Mouse (Mus musculus) heart, postnatal 25 days (tissue): ENCODE measurements around the gene Myh7. TPM values are rescaled to one million over a fixed set of nuclear protein-coding genes. Genes with fewer than 3 reads are reported as not detected.
A peak's percentile ranks its signal among the peaks of the same experiment; 100 is the strongest.
"Not testable (repeated sequence)": the region's sequence is repeated elsewhere in the genome, so short reads cannot be mapped to it uniquely, and the experiment has no call there.

ENCODE experiments used
- DNase-seq: peaks from one replicate; pipeline ENCODE4 v3.0.0; 2022; ENCODE audit warnings: low spot score
- intact Hi-C: fragments of 180-260 bp; cut with DNase I; formaldehyde crosslinking; loops from one replicate; pipeline ENCODE4 v1.15.1; 2025
- total RNA-seq, 2 experiments: library from RNA; stranded (reverse); gene quantifications; 2 replicates each; pipeline ENCODE4 v1.2.3; 2021

The Myh7 gene
- total RNA-seq = 1,000 to 10,000 TPM; 2,164 to 2,361 TPM

DNA sequence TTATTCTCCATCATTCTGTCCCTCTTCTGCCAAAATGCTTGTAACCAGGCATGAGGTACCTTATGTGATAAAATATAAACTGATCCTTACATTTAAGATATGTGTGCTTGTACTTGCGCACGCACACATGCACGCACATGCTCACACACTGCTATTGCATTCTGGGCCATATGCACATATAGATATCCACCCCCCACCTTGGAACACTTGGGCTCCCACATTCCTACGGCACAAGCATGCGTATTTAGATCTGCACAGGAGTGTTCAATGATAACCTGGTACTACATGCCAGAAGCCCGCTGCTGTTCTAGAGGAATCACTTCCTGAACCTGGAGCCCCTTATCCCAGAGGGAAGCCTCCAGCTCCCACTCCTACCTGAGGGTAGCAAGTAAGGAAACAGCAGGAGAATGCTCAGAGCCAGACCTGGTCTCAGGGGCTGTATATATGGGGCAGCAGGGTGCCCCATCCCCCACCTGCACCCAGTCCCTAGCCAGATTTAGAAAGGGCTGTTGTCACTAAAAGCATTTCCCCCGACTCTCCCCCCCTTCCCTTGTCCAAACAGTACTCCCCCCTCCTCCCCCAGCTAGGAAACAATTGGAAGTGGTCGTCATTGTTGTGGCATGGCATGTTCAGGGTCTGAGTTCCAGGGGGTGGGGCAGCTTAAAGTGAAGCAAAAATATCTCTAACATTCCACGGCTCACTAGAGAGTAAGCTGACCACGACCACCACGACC, at the start of gene Myh7:
Myh7 (minus strand) TSS at position 491 of the 733 bp plus-strand sequence.
- DNase-seq = no peak
- intact Hi-C loops = no loop called here

GRCm38 (mm10) chr14:55043694-55044093, 49.3 kb upstream of the Myh7 start:
- DNase-seq, intact Hi-C loops: not testable (repeated sequence)

- intact Hi-C loops = no loop called here
Observed at GRCm38 (mm10) chr14:55032695-55033225, 38.3 kb upstream of the Myh7 start.

GRCm38 (mm10) chr14:55029034-55029698, 34.7 kb upstream of the Myh7 start:
- intact Hi-C loops = no loop called here
- no peak for DNase-seq

More at GRCm38 (mm10) chr14:55032695-55033225, 38.3 kb upstream of the Myh7 start:
- no peak for DNase-seq

- intact Hi-C loops = no loop called here
- no peak for DNase-seq
Observed at GRCm38 (mm10) chr14:55028333-55028835, 34.0 kb upstream of the Myh7 start.

- no peak for DNase-seq
- intact Hi-C loops = no loop called here
Observed at GRCm38 (mm10) chr14:55027653-55028052, 33.2 kb upstream of the Myh7 start.

GRCm38 (mm10) chr14:55027251-55027650, 32.8 kb upstream of the Myh7 start:
- intact Hi-C loops = no loop called here
- DNase-seq = no peak

- DNase-seq = no peak
- intact Hi-C loops = no loop called here
Observed at GRCm38 (mm10) chr14:55025527-55025926, 31.1 kb upstream of the Myh7 start.

- intact Hi-C loops = loop anchor here (1.0 kb wide), 2 partner anchors 55 to 73 kb away; no protein-coding TSS in a partner anchor
- DNase-seq = no peak
Observed at GRCm38 (mm10) chr14:55024236-55024635, 29.8 kb upstream of the Myh7 start.

DNA sequence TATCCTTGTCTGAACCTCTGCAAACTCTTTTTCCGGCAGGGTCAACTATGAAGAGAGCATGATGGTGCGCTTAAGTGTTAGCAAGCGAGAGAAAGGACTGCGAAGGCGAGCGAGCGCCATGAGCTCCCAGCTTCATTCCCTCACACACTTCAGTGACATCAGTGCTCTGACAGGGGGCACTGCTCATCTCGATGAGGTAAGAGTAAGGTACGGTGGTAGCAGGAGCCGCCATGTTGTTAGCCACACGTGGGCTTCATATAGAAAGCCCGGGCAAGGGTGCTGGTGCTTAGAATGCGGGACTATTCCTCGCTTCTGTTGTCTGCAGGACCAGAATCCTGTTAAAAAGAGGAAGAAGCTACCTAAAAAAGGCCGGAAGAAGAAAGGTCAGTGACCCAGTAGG, 28.6 kb upstream of the Myh7 start:
- intact Hi-C loops = no loop called here
- DNase-seq = no peak

DNA sequence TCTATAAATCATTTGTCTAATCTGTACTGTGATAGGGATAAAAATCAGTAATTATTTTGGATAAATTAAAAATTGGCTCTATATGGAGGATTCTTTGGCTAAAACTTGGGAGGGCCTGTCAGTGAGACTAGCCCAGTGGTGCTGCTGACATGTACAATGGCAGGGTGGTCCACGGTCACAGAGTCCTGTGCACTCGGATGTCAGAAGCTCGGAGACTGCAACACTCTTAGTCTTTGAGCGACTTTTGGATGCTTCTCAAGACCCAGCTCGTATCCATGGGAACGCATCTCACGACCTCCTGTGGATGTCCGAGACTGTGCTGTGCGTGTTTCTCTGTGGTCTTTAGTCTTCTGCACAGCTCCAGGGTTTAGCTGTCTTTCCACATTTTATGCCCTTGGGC, 26.0 kb upstream of the Myh7 start:
- no peak for DNase-seq
- intact Hi-C loops = no loop called here

- no peak for DNase-seq
- intact Hi-C loops = no loop called here
Observed at GRCm38 (mm10) chr14:55016876-55017275, 22.4 kb upstream of the Myh7 start.

- DNase-seq = no peak
- intact Hi-C loops = loop anchor here (2.0 kb wide), 2 partner anchors 75 to 115 kb away; no protein-coding TSS in a partner anchor
Observed at GRCm38 (mm10) chr14:55015767-55016111, 21.3 kb upstream of the Myh7 start.

DNA sequence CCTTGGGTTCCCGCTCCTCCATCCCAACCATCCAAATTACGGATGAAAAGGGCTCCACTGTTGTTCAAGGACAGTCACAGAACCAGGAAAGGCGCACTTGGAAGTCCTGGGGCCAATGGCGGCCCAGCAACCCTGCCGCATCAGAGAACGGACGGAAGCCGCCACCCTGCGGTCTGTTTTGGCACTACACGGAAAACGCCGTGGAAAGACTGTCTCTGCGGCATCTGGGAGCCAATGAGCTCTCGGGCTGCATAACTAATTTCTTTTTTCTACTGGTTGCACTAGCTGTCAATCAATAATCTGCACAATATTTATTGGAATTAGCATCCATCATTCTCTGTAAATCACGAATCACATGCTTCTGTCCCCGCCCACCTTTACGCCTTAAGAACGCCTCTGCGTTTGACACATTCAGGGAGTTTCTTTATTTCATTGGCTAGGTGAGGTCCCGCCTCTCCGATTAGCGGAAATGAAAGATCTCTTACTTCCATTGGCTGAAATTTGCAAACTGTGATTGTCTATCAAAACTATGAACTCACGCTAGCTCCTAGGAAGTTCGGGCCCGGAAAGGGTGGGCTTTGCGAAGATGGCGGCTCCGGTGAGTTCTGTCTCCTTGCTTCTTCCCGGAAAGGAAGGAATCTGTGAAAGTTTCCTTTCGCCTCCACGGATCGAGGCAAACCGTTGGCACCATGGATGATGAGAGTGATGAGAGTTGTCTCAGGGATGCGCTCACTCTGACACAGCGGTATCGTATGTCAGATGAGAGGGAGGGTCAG, 20.8 kb upstream of the Myh7 start, which contains the start of gene Ngdn:
Ngdn (plus strand) TSS at position 464 of the 776 bp plus-strand sequence.
- peak; percentile 97 for DNase-seq
- intact Hi-C loops = loop anchor here (2.0 to 5.0 kb wide), 3 partner anchors 74 to 168 kb away; no protein-coding TSS in a partner anchor

DNA sequence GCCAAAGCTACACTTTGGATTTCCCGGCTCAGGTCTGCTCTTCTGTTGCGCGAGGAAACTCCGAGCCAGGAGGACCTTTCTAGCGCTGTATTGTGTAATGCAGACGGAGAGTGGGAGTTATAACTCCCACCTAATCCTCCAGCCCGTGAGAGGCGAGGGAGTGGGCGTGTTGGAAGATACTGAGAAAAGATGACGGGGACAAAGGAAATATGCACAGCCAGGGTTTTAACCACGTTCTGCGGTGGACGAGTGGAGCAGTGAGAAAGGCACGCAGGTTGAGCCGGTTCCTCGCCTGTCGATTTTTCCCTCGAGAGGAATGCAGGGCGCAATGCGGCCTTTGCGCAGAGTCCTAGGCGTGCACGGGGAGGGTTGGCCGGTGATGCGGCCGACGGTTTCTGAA, 20.2 kb upstream of the Myh7 start:
- intact Hi-C loops = loop anchor here (2.0 to 5.0 kb wide), 3 partner anchors 74 to 167 kb away; no protein-coding TSS in a partner anchor
- DNase-seq = no peak

GRCm38 (mm10) chr14:55011116-55011515, 16.7 kb upstream of the Myh7 start:
- DNase-seq = no peak
- intact Hi-C loops = loop anchor here (5.0 kb wide), 1 partner anchor 164 kb away; no protein-coding TSS in a partner anchor

- intact Hi-C loops = no loop called here
- DNase-seq = no peak
Observed at GRCm38 (mm10) chr14:55008417-55008816, 14.0 kb upstream of the Myh7 start.

GRCm38 (mm10) chr14:55007120-55007908, 12.9 kb upstream of the Myh7 start:
- intact Hi-C loops = no loop called here
- no peak for DNase-seq

DNA sequence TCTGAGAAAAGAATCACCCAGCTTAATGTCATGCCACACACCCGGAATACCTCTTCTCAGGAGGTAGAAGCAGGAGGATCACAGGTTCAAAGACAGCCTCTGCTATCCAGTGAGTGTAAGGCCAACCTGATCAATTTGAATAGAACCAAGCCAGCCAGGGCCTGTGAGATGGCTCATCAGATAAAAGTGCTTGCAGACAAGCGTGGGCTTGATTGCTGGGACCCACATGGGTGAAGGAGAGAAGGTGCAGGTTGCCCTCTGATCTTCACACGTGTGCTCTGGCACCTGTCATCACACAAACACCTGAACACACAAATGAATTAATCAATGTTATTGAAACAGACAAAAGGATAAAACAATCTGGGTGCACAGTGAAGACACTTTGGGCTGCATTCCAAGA, 12.1 kb upstream of the Myh7 start:
- intact Hi-C loops = no loop called here
- DNase-seq = no peak
